ENCODE assay signal across 8 mouse cellular contexts in the genomic region with DNA sequence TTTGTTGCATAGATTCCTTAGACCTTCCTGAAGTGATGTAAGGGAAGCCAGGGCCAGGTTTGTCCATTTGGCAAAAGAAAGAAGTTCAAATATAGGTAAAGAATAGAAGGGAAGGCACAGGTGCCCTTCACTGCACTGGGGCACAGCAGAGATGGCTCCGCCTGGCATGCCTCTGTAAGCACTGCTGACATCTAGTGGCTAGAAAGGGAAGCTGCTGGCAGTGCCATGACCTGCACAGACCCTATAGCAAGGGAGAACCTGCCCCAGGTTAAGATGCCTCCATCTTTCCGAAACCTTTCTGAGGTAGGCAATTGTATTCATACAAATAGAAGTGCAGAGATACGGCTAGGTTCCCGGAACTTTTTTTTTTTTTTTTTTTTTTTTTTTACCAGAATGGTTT. TPM values are rescaled to one million over a fixed set of nuclear protein-coding genes. Genes with fewer than 3 reads are reported as not detected.
DNase-seq lines count a peak whose midpoint lies in the region; ATAC-seq and TF ChIP-seq lines count a peak whose summit lies in the region.

No protein-coding gene starts in this region.

- H3K27ac ChIP-seq in left cerebral cortex, adult 2 months = no peak overlapping the region
- H3K27ac ChIP-seq in midbrain, embryonic 14.5 days (replicated peaks; ENCODE audit: low read depth, low read length) = no peak overlapping the region
- no peak overlapping the region for H3K27ac ChIP-seq in stomach, postnatal 0 days (replicated peaks)

- TF ChIP-seq CTCF in left cerebral cortex, adult 2 months (IDR thresholded peaks at IDR 0.05) = peak; percentile 83
- peak; percentile 89 for TF ChIP-seq CTCF in stomach, postnatal 0 days (IDR thresholded peaks at IDR 0.05; ENCODE audit: low read depth)

- no peak for TF ChIP-seq EP300 in stomach, postnatal 0 days (optimal IDR thresholded peaks at IDR 0.05)

- ATAC-seq in midbrain, embryonic 14.5 days (ENCODE audit: low FRiP score, low TSS enrichment) = no peak
- ATAC-seq in stomach, postnatal 0 days (ENCODE audit: low FRiP score, low TSS enrichment) = peak; percentile 77; the same call in 1 of the 2 replicates

- H3K27me3 ChIP-seq in midbrain, embryonic 14.5 days (ENCODE audit: control insufficient read depth, insufficient read depth, low read length) = no peaks in the 10 kb centered on the region
- H3K27me3 ChIP-seq in stomach, postnatal 0 days (ENCODE audit: control insufficient read depth, insufficient read depth, low read length) = no peaks in the 10 kb centered on the region

- H3K4me3 ChIP-seq in left cerebral cortex, adult 2 months = no peak overlapping the region
- H3K4me3 ChIP-seq in midbrain, embryonic 14.5 days (replicated peaks; ENCODE audit: low read depth, low read length) = no peak overlapping the region
- H3K4me3 ChIP-seq in stomach, postnatal 0 days (ENCODE audit: low read depth, low read length) = no peak overlapping the region

- no peak overlapping the region for H3K9ac ChIP-seq in midbrain, embryonic 14.5 days (replicated peaks; ENCODE audit: low read length)
- no peak overlapping the region for H3K9ac ChIP-seq in stomach, postnatal 0 days (ENCODE audit: low read length)

- intact Hi-C loops in left cerebral cortex, adult 2 months (cut with DNase I) = loop anchor here (5.0 to 10.0 kb wide), 3 partner anchors 42 to 649 kb away; no protein-coding TSS in a partner anchor
- intact Hi-C loops in left cerebral cortex, postnatal 36 days (cut with DNase I) = loop anchor here (5.0 kb wide), 1 partner anchor 42 kb away; no protein-coding TSS in a partner anchor
- intact Hi-C loops in left cerebral cortex, postnatal 25 days (cut with DNase I) = loop anchor here (5.0 to 10.0 kb wide), 2 partner anchors 42 to 79 kb away; no protein-coding TSS in a partner anchor

- DNase-seq in left cerebral cortex, adult 2 months (ENCODE audit: extremely low spot score in 1 of 2, low spot score in 2 of 2) = peak; percentile 28 to 37
- no peak for DNase-seq in left cerebral cortex, postnatal 36 days (ENCODE audit: low spot score in 2 of 2)
- DNase-seq in R1 (ENCODE audit: low read depth, low spot score) = peak; percentile 61
- DNase-seq in cerebellum, postnatal 14 days = peak; percentile 74 to 80
- DNase-seq in heart, postnatal 4 days = peak; percentile 74
- peak; percentile 39 to 63 for DNase-seq in left cerebral cortex, postnatal 25 days (ENCODE audit: low spot score in 2 of 2)
- DNase-seq in midbrain, embryonic 14.5 days = peak; percentile 73
- peak; percentile 67 for DNase-seq in stomach, postnatal 0 days (ENCODE audit: low spot score)

- H3K36me3 ChIP-seq in midbrain, embryonic 14.5 days (ENCODE audit: control insufficient read depth, insufficient read depth, low read length) = peaks cover 25% of the 10 kb centered on the region
- H3K36me3 ChIP-seq in stomach, postnatal 0 days (ENCODE audit: control insufficient read depth, insufficient read depth, low read length) = peaks cover 4% of the 10 kb centered on the region; the same call in 1 of the 2 replicates

- 76% methylated on average over 4 of the region's 4 CpGs for WGBS in midbrain, embryonic 14.5 days
- WGBS in stomach, postnatal 0 days = 80% methylated on average over 4 of the region's 4 CpGs

- H3K4me2 ChIP-seq in midbrain, embryonic 14.5 days (ENCODE audit: low read length) = no peak overlapping the region
- H3K4me2 ChIP-seq in stomach, postnatal 0 days (replicated peaks; ENCODE audit: low read depth) = no peak overlapping the region

- H3K4me1 ChIP-seq in midbrain, embryonic 14.5 days (ENCODE audit: control insufficient read depth, insufficient read depth, low read length) = no peaks in the 10 kb centered on the region
- H3K4me1 ChIP-seq in stomach, postnatal 0 days (replicated peaks; ENCODE audit: control insufficient read depth, insufficient read depth) = no peaks in the 10 kb centered on the region

- H3K9me3 ChIP-seq in midbrain, embryonic 14.5 days (ENCODE audit: control insufficient read depth, low read length) = no peaks in the 10 kb centered on the region
- H3K9me3 ChIP-seq in stomach, postnatal 0 days (ENCODE audit: control insufficient read depth, low read length) = no peaks in the 10 kb centered on the region

RNA-seq across cellular contexts. Expression of gene Adcy7, which starts 27.9 kb away (rescaled TPM):
- 1 to 10 TPM; 4.1 to 4.8 TPM for total RNA-seq in left cerebral cortex, adult 2 months (2021)
- total RNA-seq in left cerebral cortex, postnatal 36 days (2021) = 1 to 10 TPM; 4.7 TPM
- total RNA-seq in heart, postnatal 4 days (2021) = 1 to 10 TPM; 4.0 to 5.4 TPM
- total RNA-seq in left cerebral cortex, postnatal 25 days (2021) = 1 to 10 TPM; 3.5 to 5.2 TPM
- 1.8 and 2.6 TPM in 2 replicates for polyA plus RNA-seq in midbrain, embryonic 14.5 days (2014; fragmentation: Nextera tagmentation; extraction: Ambion mirVana)
- polyA plus RNA-seq in stomach, postnatal 0 days (2015; fragmentation: Nextera tagmentation; extraction: Ambion mirVana) = 5.2 and 5.7 TPM in 2 replicates

RNA-seq across cellular contexts. Expression of gene Tent4b, which starts 45.3 kb away (rescaled TPM):
- 10 to 100 TPM; 38.6 to 39.8 TPM for total RNA-seq in left cerebral cortex, adult 2 months (2021)
- 10 to 100 TPM; 36.5 to 37.9 TPM for total RNA-seq in left cerebral cortex, postnatal 36 days (2021)
- 10 to 100 TPM; 19.5 to 21.0 TPM for total RNA-seq in heart, postnatal 4 days (2021)
- 10 to 100 TPM; 37.6 to 37.9 TPM for total RNA-seq in left cerebral cortex, postnatal 25 days (2021)
- polyA plus RNA-seq in midbrain, embryonic 14.5 days (2014; fragmentation: Nextera tagmentation; extraction: Ambion mirVana) = 16.0 and 16.3 TPM in 2 replicates
- polyA plus RNA-seq in stomach, postnatal 0 days (2015; fragmentation: Nextera tagmentation; extraction: Ambion mirVana) = 3.4 and 3.6 TPM in 2 replicates

Comparison
In these comparisons a context has a peak if more than half of its experiments do, and no peak if none do; other contexts are left out.
1. DNase-seq: peak in left cerebral cortex, adult 2 months (2 of 2), R1 (single experiment), cerebellum, postnatal 14 days (2 of 2), heart, postnatal 4 days (single experiment), left cerebral cortex, postnatal 25 days (2 of 2), midbrain, embryonic 14.5 days (single experiment) and stomach, postnatal 0 days (single experiment); none in left cerebral cortex, postnatal 36 days (0 of 2).